Mouse (Mus musculus) yolk sac, embryonic 10.5 days (tissue): ENCODE data around the gene Gadl1.

Experiments used
- DNase-seq: peaks from one replicate; pipeline ENCODE4 v3.0.0-alpha.2; 2017; ENCODE audit warnings: low spot score

Gadl1 gene

GRCm38 (mm10) chr9:115936350-115936749 is 27.1 kb downstream of the Gadl1 start:
- DNase-seq, result no peak

GRCm38 (mm10) chr9:115937915-115938314 is 28.7 kb downstream of the Gadl1 start:
- no peak for DNase-seq

- DNase-seq, result no peak
These were observed 30.2 kb downstream of the Gadl1 start for GRCm38 (mm10) chr9:115939420-115939819.

GRCm38 (mm10) chr9:115941171-115941570 is 31.9 kb downstream of the Gadl1 start:
- DNase-seq, result no peak

GRCm38 (mm10) chr9:115942486-115942885 is 33.2 kb downstream of the Gadl1 start:
- DNase-seq, result no peak

GRCm38 (mm10) chr9:115942989-115943388 is 33.7 kb downstream of the Gadl1 start:
- DNase-seq, result no peak

GRCm38 (mm10) chr9:115943577-115944320 is 34.5 kb downstream of the Gadl1 start:
- DNase-seq, result no peak

GRCm38 (mm10) chr9:115965056-115965455 is 55.8 kb downstream of the Gadl1 start:
- DNase-seq, result no peak

- no peak for DNase-seq
These were observed 56.9 kb downstream of the Gadl1 start for GRCm38 (mm10) chr9:115966116-115966515.

GRCm38 (mm10) chr9:115966746-115967145 is 57.5 kb downstream of the Gadl1 start:
- no peak for DNase-seq

- no peak for DNase-seq
These were observed 58.4 kb downstream of the Gadl1 start for GRCm38 (mm10) chr9:115967638-115968037.

GRCm38 (mm10) chr9:115976901-115977300 is 67.6 kb downstream of the Gadl1 start:
- no peak for DNase-seq

GRCm38 (mm10) chr9:115977598-115978240 is 68.5 kb downstream of the Gadl1 start:
- no peak for DNase-seq

GRCm38 (mm10) chr9:115978478-115978877 is 69.2 kb downstream of the Gadl1 start:
- DNase-seq, result no peak

GRCm38 (mm10) chr9:115990661-115991060 is 81.4 kb downstream of the Gadl1 start:
- no peak for DNase-seq

- DNase-seq, result no peak
These were observed 85.5 kb downstream of the Gadl1 start for GRCm38 (mm10) chr9:115994772-115995171.

GRCm38 (mm10) chr9:115995856-115996560 is 86.8 kb downstream of the Gadl1 start:
- DNase-seq, result no peak

GRCm38 (mm10) chr9:115998383-115998782 is 89.1 kb downstream of the Gadl1 start:
- no peak for DNase-seq

- DNase-seq, result no peak
These were observed 90.2 kb downstream of the Gadl1 start for GRCm38 (mm10) chr9:115999361-115999990.

- DNase-seq, result no peak
These were observed 104.7 kb downstream of the Gadl1 start for GRCm38 (mm10) chr9:116013911-116014310.

GRCm38 (mm10) chr9:116016221-116016620 is 107.0 kb downstream of the Gadl1 start:
- DNase-seq, result no peak

- no peak for DNase-seq
These were observed 107.8 kb downstream of the Gadl1 start for GRCm38 (mm10) chr9:116017091-116017490.

- DNase-seq, result no peak
These were observed 109.3 kb downstream of the Gadl1 start for GRCm38 (mm10) chr9:116018586-116018985.
